Mouse (Mus musculus) MEL (cell line): Measurements from ENCODE around the gene Lima1.
A peak's percentile ranks its signal among the peaks of the same experiment; 100 is the strongest.

Experiments
- BHLHE40 ChIP-seq: IDR thresholded peaks from 2 replicates; pipeline ENCODE4 v1.6.1; 2012; ENCODE audit warnings: low read depth, mild to moderate bottlenecking, inconsistent platforms, low read length, improper control_type of control experiment, borderline replicate concordance
- CTCF ChIP-seq, 3 experiments: IDR thresholded peaks in 2 of 3; conservative IDR thresholded peaks in 1 of 3; 2 replicates each; pipeline ENCODE4 v1.5.1; 2011 to 2012; ENCODE audit warnings: low read length in 3 of 3, low read depth in 2 of 3, mild to moderate bottlenecking in 2 of 3, improper control_type of control experiment in 1 of 3, inconsistent platforms in 1 of 3, mixed read lengths in 1 of 3, moderate library complexity in 1 of 3; ENCODE audit not compliant: control insufficient read depth in 1 of 3, insufficient read depth in 1 of 3, poor library complexity in 1 of 3, severe bottlenecking in 1 of 3
- ELF1 ChIP-seq: IDR thresholded peaks from 2 replicates; pipeline ENCODE4 v1.6.1; 2014; ENCODE audit warnings: low read depth, mild to moderate bottlenecking, inconsistent platforms, low read length, improper control_type of control experiment, moderate library complexity
- MAFK ChIP-seq: IDR thresholded peaks from 2 replicates; pipeline ENCODE4 v1.6.1; 2011; ENCODE audit warnings: low read depth, mild to moderate bottlenecking, low read length, improper control_type of control experiment, borderline replicate concordance
- MAX ChIP-seq: IDR thresholded peaks from 2 replicates; pipeline ENCODE4 v1.6.1; 2011; ENCODE audit warnings: low read length, improper control_type of control experiment
- MAZ ChIP-seq: IDR thresholded peaks from 2 replicates; pipeline ENCODE4 v1.6.1; 2012; ENCODE audit warnings: low read depth, mild to moderate bottlenecking, inconsistent platforms, low read length, improper control_type of control experiment
- RCOR1 ChIP-seq: IDR thresholded peaks from 2 replicates; pipeline ENCODE4 v1.6.1; 2012; ENCODE audit warnings: low read depth, mild to moderate bottlenecking, inconsistent platforms, low read length, improper control_type of control experiment
- TBP ChIP-seq: IDR thresholded peaks from 2 replicates; pipeline ENCODE4 v1.8.0; 2011; ENCODE audit warnings: low read depth, low read length, improper control_type of control experiment
- USF1 ChIP-seq: IDR thresholded peaks from 2 replicates; pipeline ENCODE4 v1.6.1; 2014; ENCODE audit warnings: low read depth, mild to moderate bottlenecking, inconsistent platforms, low read length, improper control_type of control experiment, moderate library complexity
- USF2 ChIP-seq, 2 experiments: IDR thresholded peaks; 2 replicates each; pipeline ENCODE4 v1.6.1; 2011 to 2012; ENCODE audit warnings: improper control_type of control experiment in 2 of 2, low read length in 2 of 2, borderline replicate concordance in 1 of 2, inconsistent platforms in 1 of 2, low read depth in 1 of 2, mild to moderate bottlenecking in 1 of 2; ENCODE audit not compliant: insufficient read depth in 1 of 2
- ZC3H11A ChIP-seq: IDR thresholded peaks from 2 replicates; pipeline ENCODE4 v1.6.1; 2012; ENCODE audit warnings: low read depth, mild to moderate bottlenecking, inconsistent platforms, low read length, improper control_type of control experiment

GRCm38 (mm10) chr15:99904333-99904732 lies 29.1 kb upstream of the Lima1 start:
- TF ChIP-seq TBP (no peak), MAFK (no peak), CTCF (IDR thresholded peaks at IDR 0.05 in 2 of 3, conservative IDR thresholded peaks at IDR 0.05 in 1 of 3; ENCODE audit: control insufficient read depth in 1 of 3, insufficient read depth in 1 of 3, low read depth in 2 of 3, low read length in 3 of 3, poor library complexity in 1 of 3, severe bottlenecking in 1 of 3) (peak; percentile 55 to 95 (median 86)), USF1 (no peak), RCOR1 (no peak), MAX (no peak), BHLHE40 (no peak), USF2 (IDR thresholded peaks at IDR 0.05; ENCODE audit: borderline replicate concordance in 1 of 2, insufficient read depth in 1 of 2, low read depth in 1 of 2, low read length in 2 of 2) (no peak), MAZ (no peak), ZC3H11A (peak; percentile 53), ELF1 (no peak)
